Mouse (Mus musculus): ENCODE results near the gene Suco. TPM values are rescaled to one million over a fixed set of nuclear protein-coding genes. Genes with fewer than 3 reads are reported as not detected.

Suco gene
- polyA plus RNA-seq, 2 experiments = 6.9 to 11.1 TPM

DNA sequence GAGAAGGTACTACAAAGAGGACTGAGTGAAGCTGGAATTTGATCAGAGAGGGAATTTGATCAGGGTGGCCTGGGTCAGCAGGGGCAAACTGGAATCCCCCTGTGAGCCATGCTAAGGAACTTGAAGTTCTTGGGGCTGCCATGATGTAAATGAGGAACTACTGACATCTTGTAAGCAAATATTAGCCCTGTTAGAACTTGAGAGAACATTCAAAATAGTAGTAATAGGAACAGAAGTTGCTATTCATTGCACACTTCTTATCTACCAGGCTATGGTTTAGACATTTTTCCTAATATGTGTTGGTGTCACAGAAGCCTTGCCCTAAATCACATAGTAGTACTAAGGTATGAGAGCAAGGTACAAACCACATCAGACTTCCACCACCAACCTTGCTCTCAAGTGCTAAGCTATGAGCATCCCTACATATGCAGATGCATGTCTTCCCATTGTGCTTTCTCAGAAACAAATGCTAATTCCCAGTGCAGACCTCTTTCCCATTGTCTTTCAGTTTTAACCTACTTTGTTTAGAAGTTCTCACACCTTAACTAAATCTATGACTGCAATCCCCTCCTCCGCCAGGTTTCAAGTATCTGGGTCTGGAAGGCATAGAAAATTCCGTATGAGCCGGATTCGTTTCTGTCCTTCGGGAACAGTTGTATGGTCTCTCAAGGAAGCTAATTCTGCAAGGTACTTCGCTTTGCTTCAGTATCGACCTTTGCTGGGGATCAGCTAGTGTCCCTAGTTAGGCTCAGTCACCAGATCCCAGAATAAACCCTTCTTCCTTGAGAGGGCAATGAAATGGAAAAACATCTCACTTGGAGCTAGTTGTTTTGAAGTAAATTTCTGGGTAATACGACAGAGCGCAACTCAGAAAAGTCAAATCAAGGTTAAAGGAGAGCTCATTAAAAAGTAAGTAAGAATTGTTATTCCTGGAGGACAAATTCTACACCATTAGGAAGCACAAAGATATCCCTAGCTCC lies 44.3 kb upstream of the Suco start:
- no peak for TF ChIP-seq CTCF (IDR thresholded peaks at IDR 0.05; ENCODE audit: low read depth)
- TF ChIP-seq EP300 (IDR thresholded peaks at IDR 0.05; ENCODE audit: low read depth) = no peak
- Histone ChIP-seq H3K4me2 (ENCODE audit: low read depth) (no peak overlapping the region), H3K9me3 (ENCODE audit: control insufficient read depth, low read length) (no peaks in the 10 kb centered on the region), H3K27me3 (ENCODE audit: control insufficient read depth, insufficient read depth, low read length) (no peaks in the 10 kb centered on the region), H3K36me3 (replicated peaks; ENCODE audit: control insufficient read depth, insufficient read depth, low read depth) (no peaks in the 10 kb centered on the region), H3K9ac (replicated peaks) (no peak overlapping the region), H3K27ac (no peak overlapping the region), H3K4me1 (replicated peaks; ENCODE audit: control insufficient read depth in 2 of 2, insufficient read depth in 2 of 2, low read length in 1 of 2) (peaks cover 0 to 4% of the 10 kb centered on the region in 2 experiments; a peak in 1 of 4 replicates), H3K4me3 (ENCODE audit: insufficient read depth in 1 of 2, low read depth in 2 of 2, low read length in 2 of 2) (no peak overlapping the region)
- no peak for ATAC-seq (ENCODE audit: insufficient read depth)
- no peak for DNase-seq (ENCODE audit: low read depth in 3 of 3, low spot score in 3 of 3)
- 84% methylated on average over 9 of the region's 9 CpGs for WGBS (ENCODE audit: insufficient replicate concordance)

DNA sequence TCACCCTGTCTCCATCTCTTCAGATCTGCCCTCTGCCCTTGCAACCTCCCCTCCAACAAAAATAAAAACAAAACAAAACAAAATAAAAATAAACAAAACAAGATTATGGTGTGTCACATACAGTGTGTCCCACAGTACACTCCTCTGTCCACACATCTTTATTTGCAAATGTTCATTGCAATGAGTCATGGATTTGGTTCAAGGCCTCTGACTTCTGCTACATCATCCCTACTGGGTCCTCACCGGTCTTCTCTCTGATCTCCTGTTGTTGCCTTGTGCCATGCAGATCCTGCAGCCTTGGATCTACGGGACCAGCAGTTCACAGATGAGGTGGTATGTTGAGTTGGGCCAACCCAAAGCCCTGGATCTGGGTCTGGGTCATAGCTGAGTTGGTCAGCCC lies 43.1 kb upstream of the Suco start:
- H3K4me1 ChIP-seq (replicated peaks; ENCODE audit: control insufficient read depth in 2 of 2, insufficient read depth in 2 of 2, low read length in 1 of 2) = peaks cover 0 to 4% of the 10 kb centered on the region in 2 experiments; a peak in 1 of 4 replicates

DNA sequence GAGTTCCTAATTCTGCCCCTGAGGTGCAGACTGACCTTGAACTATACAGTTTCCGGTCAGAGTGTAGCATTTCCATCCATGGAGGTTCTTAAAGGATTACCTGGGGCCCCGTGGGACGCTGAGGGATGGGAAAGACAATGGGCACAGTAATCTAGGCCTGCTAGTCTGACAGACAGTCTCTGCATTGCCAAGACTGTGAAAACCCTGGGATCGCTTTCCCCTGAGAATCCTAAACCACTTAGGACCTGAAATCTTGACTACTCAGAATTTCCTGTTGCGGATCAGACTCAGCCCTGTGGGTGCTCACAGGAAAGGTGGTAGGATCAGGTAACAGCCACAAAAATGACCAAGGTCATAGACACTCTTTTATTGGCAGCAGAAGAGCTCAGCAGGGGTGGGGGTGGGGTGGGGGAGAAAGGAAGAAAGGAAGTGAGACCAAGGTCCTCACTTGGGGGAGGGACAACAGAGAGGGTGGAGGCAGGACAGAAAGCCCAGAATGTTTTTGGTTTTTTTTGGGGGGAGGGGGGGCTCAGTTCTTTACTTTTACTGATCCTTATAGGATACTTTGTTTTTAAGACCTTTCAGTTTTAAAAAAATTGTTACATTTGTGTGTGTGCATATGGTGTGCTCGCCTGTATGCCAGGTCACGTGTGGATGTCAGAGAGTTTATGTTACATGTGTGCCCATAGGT lies 42.3 kb upstream of the Suco start:
- WGBS (ENCODE audit: insufficient replicate concordance) = 38% methylated on average over 7 of the region's 7 CpGs
- DNase-seq (ENCODE audit: low read depth in 3 of 3, low spot score in 3 of 3) = no peak

More for the DNA sequence above, 43.1 kb upstream of the Suco start:
- H3K4me3 ChIP-seq (ENCODE audit: insufficient read depth in 1 of 2, low read depth in 2 of 2, low read length in 2 of 2) = no peak overlapping the region
- H3K27ac ChIP-seq = no peak overlapping the region
- DNase-seq (ENCODE audit: low read depth in 3 of 3, low spot score in 3 of 3) (no peak), ATAC-seq (ENCODE audit: insufficient read depth) (peak; percentile 46; the same call in 1 of the 2 replicates)
- no peaks in the 10 kb centered on the region for H3K36me3 ChIP-seq (replicated peaks; ENCODE audit: control insufficient read depth, insufficient read depth, low read depth)
- no peaks in the 10 kb centered on the region for H3K27me3 ChIP-seq (ENCODE audit: control insufficient read depth, insufficient read depth, low read length)
- 80% methylated on average over 2 of the region's 2 CpGs for whole genome bisulfite sequencing (ENCODE audit: insufficient replicate concordance)
- TF ChIP-seq EP300 (IDR thresholded peaks at IDR 0.05; ENCODE audit: low read depth) (no peak), CTCF (IDR thresholded peaks at IDR 0.05; ENCODE audit: low read depth) (no peak)
- no peak overlapping the region for H3K9ac ChIP-seq (replicated peaks)
- no peaks in the 10 kb centered on the region for H3K9me3 ChIP-seq (ENCODE audit: control insufficient read depth, low read length)
- no peak overlapping the region for H3K4me2 ChIP-seq (ENCODE audit: low read depth)

DNA sequence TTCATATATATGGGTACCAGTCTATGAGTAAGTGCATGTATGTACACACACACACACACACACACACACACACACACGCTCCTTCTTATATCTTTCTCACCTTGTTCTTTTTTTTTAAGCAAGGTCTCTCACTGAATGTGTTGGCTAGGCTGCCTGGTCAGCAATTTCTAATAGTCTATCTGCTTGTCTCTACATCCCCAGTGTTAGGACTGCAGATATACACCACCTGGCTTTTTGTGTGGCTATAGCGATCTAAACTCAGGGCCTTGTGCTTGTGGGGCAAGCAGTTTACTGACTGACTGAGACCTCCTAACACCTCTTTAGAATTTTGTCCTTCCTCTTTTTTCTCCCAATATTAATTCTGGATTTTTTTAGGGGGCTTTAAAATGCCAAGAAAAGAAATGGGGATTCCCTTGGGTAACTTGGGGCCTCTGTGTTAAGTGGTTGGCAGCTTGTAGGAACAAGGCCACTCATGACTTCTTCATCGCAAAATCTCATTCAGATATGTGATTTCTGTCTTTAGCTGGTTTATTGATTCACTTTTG lies 41.5 kb upstream of the Suco start:
- Histone ChIP-seq H3K9me3 (ENCODE audit: control insufficient read depth, low read length) (no peaks in the 10 kb centered on the region), H3K4me3 (ENCODE audit: insufficient read depth in 1 of 2, low read depth in 2 of 2, low read length in 2 of 2) (no peak overlapping the region), H3K36me3 (replicated peaks; ENCODE audit: control insufficient read depth, insufficient read depth, low read depth) (no peaks in the 10 kb centered on the region), H3K27ac (no peak overlapping the region), H3K4me2 (ENCODE audit: low read depth) (no peak overlapping the region), H3K9ac (replicated peaks) (no peak overlapping the region), H3K27me3 (ENCODE audit: control insufficient read depth, insufficient read depth, low read length) (no peaks in the 10 kb centered on the region), H3K4me1 (replicated peaks; ENCODE audit: control insufficient read depth in 2 of 2, insufficient read depth in 2 of 2, low read length in 1 of 2) (peaks cover 0 to 4% of the 10 kb centered on the region in 2 experiments; a peak in 1 of 4 replicates)
- TF ChIP-seq EP300 (IDR thresholded peaks at IDR 0.05; ENCODE audit: low read depth) = no peak
- TF ChIP-seq CTCF (IDR thresholded peaks at IDR 0.05; ENCODE audit: low read depth) = no peak
- no peak for ATAC-seq (ENCODE audit: insufficient read depth)
- DNase-seq (ENCODE audit: low read depth in 3 of 3, low spot score in 3 of 3) = no peak
- WGBS (ENCODE audit: insufficient replicate concordance) = 74% methylated on average over 3 of the region's 3 CpGs

More for the DNA sequence above, 42.3 kb upstream of the Suco start:
- Histone ChIP-seq H3K27ac (no peak overlapping the region), H3K4me1 (replicated peaks; ENCODE audit: control insufficient read depth in 2 of 2, insufficient read depth in 2 of 2, low read length in 1 of 2) (peaks cover 0 to 4% of the 10 kb centered on the region in 2 experiments; a peak in 1 of 4 replicates), H3K9me3 (ENCODE audit: control insufficient read depth, low read length) (no peaks in the 10 kb centered on the region), H3K4me3 (ENCODE audit: insufficient read depth in 1 of 2, low read depth in 2 of 2, low read length in 2 of 2) (no peak overlapping the region), H3K27me3 (ENCODE audit: control insufficient read depth, insufficient read depth, low read length) (no peaks in the 10 kb centered on the region), H3K36me3 (replicated peaks; ENCODE audit: control insufficient read depth, insufficient read depth, low read depth) (no peaks in the 10 kb centered on the region), H3K9ac (replicated peaks) (no peak overlapping the region; the same call in 1 of the 2 replicates), H3K4me2 (ENCODE audit: low read depth) (no peak overlapping the region)
- no peak for TF ChIP-seq EP300 (IDR thresholded peaks at IDR 0.05; ENCODE audit: low read depth)
- TF ChIP-seq CTCF (IDR thresholded peaks at IDR 0.05; ENCODE audit: low read depth) = no peak
- no peak for ATAC-seq (ENCODE audit: insufficient read depth)
